Mouse (Mus musculus) effector memory CD4-positive, alpha-beta T cell, adult 7 months (primary cell): ENCODE measurements around the gene Mdk. TPM values are rescaled to one million over a fixed set of nuclear protein-coding genes. Genes with fewer than 3 reads are reported as not detected.

Source experiments
- polyA plus RNA-seq: library from polyadenylated mRNA; unstranded; fragments of 100-300 nt; shearing (Covaris generic); gene quantifications from one replicate; pipeline ENCODE4 v1.2.1, GENCODE M21; 2017

Gene Mdk
- polyA plus RNA-seq: 0.69 TPM

DNA sequence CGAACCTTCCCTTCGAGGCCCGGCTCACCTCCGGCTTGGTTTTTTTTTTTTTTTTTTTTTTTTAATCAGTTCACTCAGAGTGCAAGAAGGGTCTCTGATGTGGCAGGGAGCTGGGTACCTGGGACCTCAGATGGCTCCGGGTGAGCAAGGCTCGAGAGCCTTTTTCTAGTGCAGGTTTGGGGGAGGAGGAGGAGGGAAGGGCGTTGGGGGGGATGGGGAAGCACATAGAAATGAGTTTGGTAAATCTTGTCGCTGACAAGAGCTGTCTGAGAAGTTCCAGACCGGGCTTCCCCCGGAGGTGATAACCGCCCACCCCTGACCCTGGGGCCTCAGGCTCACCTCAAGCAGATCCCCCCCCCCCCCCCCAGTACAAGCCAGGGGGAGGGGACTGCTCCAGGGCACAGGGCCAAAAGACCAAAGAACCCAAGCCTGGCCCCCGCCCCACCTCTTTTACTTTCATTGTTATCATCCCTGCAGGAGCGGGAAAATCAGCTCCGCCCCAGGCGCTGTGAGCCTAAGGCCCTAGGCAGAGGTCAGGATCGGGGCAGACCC is at the start of gene Mdk:
Mdk (minus strand) TSS at position 138 of the 552 bp plus-strand sequence.

GRCm38 (mm10) chr2:91975581-91976541 is 43.8 kb upstream of the Mdk start, which contains the start of gene Dgkz:
Gene Dgkz, minus strand, starts transcription at chr2:91975864.

DNA sequence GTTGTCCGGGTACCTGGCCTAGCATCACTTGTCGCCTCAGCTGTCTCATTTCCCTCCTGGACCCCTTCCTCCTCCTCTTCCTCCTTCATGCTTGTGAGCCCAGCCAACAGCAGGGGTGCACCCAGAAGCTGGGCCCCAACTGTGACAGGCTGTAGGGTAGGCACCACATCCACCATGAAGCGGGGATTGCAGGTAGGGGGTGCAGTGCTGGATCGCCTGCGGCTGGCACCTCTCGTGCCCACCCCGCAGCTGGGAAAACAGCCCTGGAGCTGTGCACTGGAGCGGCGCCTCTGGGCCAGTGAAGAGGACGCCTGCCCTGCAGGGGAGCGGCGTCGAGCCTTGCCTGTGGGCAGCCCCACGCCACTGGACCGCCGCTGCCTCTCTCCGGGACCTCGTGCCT is 13.4 kb upstream of the Mdk start, which contains the start of gene Gm9821:
Gm9821 (plus strand) TSS at position 221 of the 400 bp plus-strand sequence.

GRCm38 (mm10) chr2:91926949-91927348 is 5.1 kb downstream of the Mdk start, which contains the start of gene Chrm4:
Gene Chrm4, plus strand, starts transcription at chr2:91927249.

Other genes starting within 250 kb of the Mdk start
- 48.5 TPM for gene Atg13, start 221.7 kb downstream of the Mdk start, polyA plus RNA-seq
- gene Harbi1, start 221.4 kb downstream of the Mdk start, polyA plus RNA-seq: 5.2 TPM
- 39.2 TPM for gene Ambra1, start 202.2 kb downstream of the Mdk start, polyA plus RNA-seq
- 0.88 TPM for gene Chrm4, start 5.0 kb downstream of the Mdk start, polyA plus RNA-seq
- gene Gm9821, start 13.4 kb upstream of the Mdk start, polyA plus RNA-seq: not detected
- gene Dgkz, start 43.6 kb upstream of the Mdk start, polyA plus RNA-seq: 200 TPM
- 0.43 TPM for gene Creb3l1, start 92.2 kb upstream of the Mdk start, polyA plus RNA-seq
- gene Phf21a, start 160.8 kb upstream of the Mdk start, polyA plus RNA-seq: 43.4 TPM